9 mouse cellular contexts compared by ENCODE assay signal in the genomic region with DNA sequence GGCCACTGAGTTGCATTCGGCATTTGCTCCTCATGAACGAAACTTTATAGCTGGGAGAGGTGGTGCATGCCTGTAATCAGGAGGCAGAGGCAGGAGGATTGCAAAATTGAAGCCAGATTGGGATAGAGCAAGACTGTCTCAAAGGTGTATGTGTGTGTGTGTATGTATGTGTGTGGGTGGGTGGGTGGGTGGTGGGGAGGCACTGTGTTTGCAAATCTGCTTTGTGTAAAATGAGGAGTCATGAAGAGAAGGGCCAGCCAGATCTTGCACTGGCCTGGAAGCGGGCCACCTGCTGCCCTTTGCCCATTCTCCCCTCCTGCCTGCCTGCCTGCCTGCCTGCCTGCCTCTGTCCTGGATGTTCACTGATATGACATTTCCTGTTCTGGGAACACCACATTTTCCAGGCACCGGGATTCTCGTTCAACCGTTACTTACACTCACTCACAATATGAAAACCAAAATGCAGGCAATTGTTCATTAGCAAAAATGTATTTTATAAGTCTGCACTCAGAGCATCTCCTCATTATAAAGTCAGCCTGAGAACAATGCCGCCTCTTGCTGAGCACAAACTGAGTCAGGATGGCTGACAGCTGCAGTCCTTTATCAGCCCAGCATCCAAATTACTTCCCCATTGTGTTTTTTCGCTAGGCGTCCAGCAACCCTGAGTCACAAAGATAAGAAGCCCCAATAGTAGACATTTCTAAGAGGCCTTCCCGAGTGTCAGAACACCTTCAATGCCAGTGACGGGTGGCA. TPM values are rescaled to one million over a fixed set of nuclear protein-coding genes. Genes with fewer than 3 reads are reported as not detected.
DNase-seq lines count a peak whose midpoint lies in the region; ATAC-seq lines count a peak whose summit lies in the region.
"Had no signal": no experiment of that assay in that cellular context is flagged by ENCODE, and none has a peak within 500 bp of the region (broad histone marks: within the 10 kb centered on the region; RNA-seq: fewer than 3 reads in every experiment).

No protein-coding gene starts in this region.

- H3K27ac ChIP-seq in heart, embryonic 14.5 days (replicated peaks in 1 of 2; ENCODE audit: control insufficient read depth in 1 of 2, insufficient read depth in 1 of 2, low read depth in 2 of 2, low read length in 2 of 2) = no peak overlapping the region
- 0 out of 2 replicates have a peak overlapping the region, but pooled peaks have one; percentile 33 for H3K27ac ChIP-seq in forebrain, embryonic 14.5 days (ENCODE audit: low read depth, low read length)
- H3K27ac ChIP-seq in liver, embryonic 15.5 days (replicated peaks) = no peak overlapping the region
- H3K27ac ChIP-seq: stomach, embryonic 15.5 days had no signal

- intact Hi-C loops in heart, postnatal 10 days (cut with DNase I) = no loop called here

- 25% methylated on average over 11 of the region's 11 CpGs for WGBS in heart, embryonic 14.5 days
- WGBS in forebrain, embryonic 14.5 days = 29% methylated on average over 11 of the region's 11 CpGs
- 21% methylated on average over 11 of the region's 11 CpGs for WGBS in liver, embryonic 15.5 days (ENCODE audit: insufficient replicate concordance)

- H3K4me1 ChIP-seq in heart, embryonic 14.5 days (ENCODE audit: control insufficient read depth in 2 of 2, insufficient read depth in 2 of 2, low read length in 2 of 2) = peaks cover 2 to 3% of the 10 kb centered on the region in 2 experiments; a peak in 1 of 4 replicates
- no peaks in the 10 kb centered on the region for H3K4me1 ChIP-seq in forebrain, embryonic 14.5 days (ENCODE audit: control insufficient read depth, insufficient read depth, low read length)
- peaks cover 36% of the 10 kb centered on the region for H3K4me1 ChIP-seq in liver, embryonic 15.5 days (replicated peaks)
- H3K4me1 ChIP-seq: stomach, embryonic 15.5 days had no signal

- no peaks in the 10 kb centered on the region for H3K36me3 ChIP-seq in heart, embryonic 14.5 days (ENCODE audit: control insufficient read depth, insufficient read depth, low read length)
- H3K36me3 ChIP-seq in forebrain, embryonic 14.5 days (ENCODE audit: control insufficient read depth, insufficient read depth, low read length) = no peaks in the 10 kb centered on the region
- H3K36me3 ChIP-seq in liver, embryonic 15.5 days (replicated peaks) = no peaks in the 10 kb centered on the region
- H3K36me3 ChIP-seq: stomach, embryonic 15.5 days had no signal

- H3K9me3 ChIP-seq in heart, embryonic 14.5 days (ENCODE audit: control insufficient read depth, low read length) = no peaks in the 10 kb centered on the region
- H3K9me3 ChIP-seq in forebrain, embryonic 14.5 days (replicated peaks; ENCODE audit: control insufficient read depth, low read length) = no peaks in the 10 kb centered on the region
- H3K9me3 ChIP-seq in liver, embryonic 15.5 days (replicated peaks) = no peaks in the 10 kb centered on the region
- H3K9me3 ChIP-seq: stomach, embryonic 15.5 days had no signal

- no peak overlapping the region for H3K4me3 ChIP-seq in heart, embryonic 14.5 days (ENCODE audit: control insufficient read depth in 1 of 2, insufficient read depth in 1 of 2, low read depth in 1 of 2, low read length in 2 of 2)
- no peak overlapping the region for H3K4me3 ChIP-seq in forebrain, embryonic 14.5 days (ENCODE audit: low read depth, low read length)
- H3K4me3 ChIP-seq in liver, embryonic 15.5 days (replicated peaks) = no peak overlapping the region
- H3K4me3 ChIP-seq: stomach, embryonic 15.5 days had no signal

- H3K4me2 ChIP-seq in heart, embryonic 14.5 days (ENCODE audit: low read length) = peak overlapping the region; percentile 3; the same call in 1 of the 2 replicates
- H3K4me2 ChIP-seq in forebrain, embryonic 14.5 days (ENCODE audit: low read length) = no peak overlapping the region
- H3K4me2 ChIP-seq in liver, embryonic 15.5 days = peak overlapping the region; percentile 16
- H3K4me2 ChIP-seq: stomach, embryonic 15.5 days had no signal

- peaks cover 30% of the 10 kb centered on the region for H3K27me3 ChIP-seq in heart, embryonic 14.5 days (ENCODE audit: control insufficient read depth, insufficient read depth, low read length)
- peaks cover 13% of the 10 kb centered on the region; the same call in 1 of the 2 replicates for H3K27me3 ChIP-seq in forebrain, embryonic 14.5 days (replicated peaks; ENCODE audit: control insufficient read depth, insufficient read depth, low read length)
- H3K27me3 ChIP-seq in liver, embryonic 15.5 days = peaks cover 43% of the 10 kb centered on the region

- no peak overlapping the region for H3K9ac ChIP-seq in heart, embryonic 14.5 days (ENCODE audit: low read length)
- H3K9ac ChIP-seq in forebrain, embryonic 14.5 days (ENCODE audit: low read length) = no peak overlapping the region
- no peak overlapping the region for H3K9ac ChIP-seq in liver, embryonic 15.5 days
- H3K9ac ChIP-seq: stomach, embryonic 15.5 days had no signal

- ATAC-seq in heart, embryonic 14.5 days (ENCODE audit: insufficient number of reproducible peaks, insufficient read depth, low FRiP score, low read depth) = no peak
- no peak for ATAC-seq in forebrain, embryonic 14.5 days
- ATAC-seq in liver, embryonic 15.5 days (ENCODE audit: insufficient read depth) = peak; percentile 26; the same call in 1 of the 2 replicates

- DNase-seq in heart, postnatal 10 days = no peak
- DNase-seq in forebrain, embryonic 14.5 days (ENCODE audit: low spot score) = peak; percentile 17
- peak; percentile 53 for DNase-seq in retina, embryonic 14.5 days (ENCODE audit: low spot score)
- no peak for DNase-seq in embryo, embryonic 10.5 days (ENCODE audit: low spot score)
- no peak for DNase-seq in kidney, postnatal 4 days
- DNase-seq in spleen, adult 12 weeks (ENCODE audit: low spot score) = no peak

RNA-seq across cellular contexts. Expression of gene Sec61a1, which starts 26.1 kb away (rescaled TPM):
- polyA plus RNA-seq in heart, embryonic 14.5 days (2014; fragmentation: Nextera tagmentation; extraction: Ambion mirVana) = 161 and 166 TPM in 2 replicates
- total RNA-seq in heart, postnatal 10 days (2021) = 10 to 100 TPM; 89.4 to 89.9 TPM
- 131 and 146 TPM in 2 replicates for polyA plus RNA-seq in forebrain, embryonic 14.5 days (2014; fragmentation: Nextera tagmentation; extraction: Ambion mirVana)
- 123 and 141 TPM in 2 replicates for polyA plus RNA-seq in liver, embryonic 15.5 days (2015; fragmentation: Nextera tagmentation; extraction: Ambion mirVana)

Comparison
In these comparisons a context has a peak if more than half of its experiments do, and no peak if none do; other contexts are left out.
1. DNase-seq: peak in forebrain, embryonic 14.5 days (single experiment) and retina, embryonic 14.5 days (single experiment); none in heart, postnatal 10 days (0 of 2), embryo, embryonic 10.5 days (single experiment), kidney, postnatal 4 days (0 of 2) and spleen, adult 12 weeks (single experiment).